ENCODE assay signal across 14 mouse cellular contexts in genomic region chr5:67028786-67029185, GRCm38 (mm10).
DNase-seq lines count a peak whose midpoint lies in the region; ATAC-seq lines count a peak whose summit lies in the region.
"Had no signal": no experiment of that assay in that cellular context is flagged by ENCODE, and none has a peak within 500 bp of the region (broad histone marks: within the 10 kb centered on the region; RNA-seq: fewer than 3 reads in every experiment).

No protein-coding gene starts in this region.

- H3K4me1 ChIP-seq in midbrain, embryonic 10.5 days = peaks cover 18% of the 10 kb centered on the region
- peaks cover 5% of the 10 kb centered on the region; the same call in 1 of the 2 replicates for H3K4me1 ChIP-seq in midbrain, embryonic 16.5 days (ENCODE audit: control insufficient read depth, insufficient read depth, low read length)
- H3K4me1 ChIP-seq in hindbrain, embryonic 14.5 days (replicated peaks; ENCODE audit: control insufficient read depth, insufficient read depth, low read length) = no peaks in the 10 kb centered on the region; the same call in 1 of the 2 replicates
- H3K4me1 ChIP-seq in neural tube, embryonic 12.5 days = no peaks in the 10 kb centered on the region; the same call in 1 of the 2 replicates
- H3K4me1 ChIP-seq: liver, embryonic 15.5 days; stomach, embryonic 15.5 days had no signal

- no peak for ATAC-seq in midbrain, embryonic 16.5 days
- ATAC-seq in hindbrain, embryonic 14.5 days (ENCODE audit: low FRiP score) = peak; percentile 57; the same call in 1 of the 2 replicates
- peak; percentile 41; the same call in 1 of the 2 replicates for ATAC-seq in neural tube, embryonic 12.5 days (ENCODE audit: low FRiP score, low read depth)

- H3K27ac ChIP-seq in midbrain, embryonic 10.5 days (replicated peaks) = no peak overlapping the region
- no peak overlapping the region for H3K27ac ChIP-seq in midbrain, embryonic 16.5 days (ENCODE audit: low read length)
- no peak overlapping the region for H3K27ac ChIP-seq in hindbrain, embryonic 14.5 days
- H3K27ac ChIP-seq in neural tube, embryonic 12.5 days = no peak overlapping the region
- H3K27ac ChIP-seq: liver, embryonic 15.5 days; stomach, embryonic 15.5 days had no signal

- H3K36me3 ChIP-seq in midbrain, embryonic 10.5 days = peaks cover 45% of the 10 kb centered on the region
- peaks cover 8% of the 10 kb centered on the region; the same call in 1 of the 2 replicates for H3K36me3 ChIP-seq in midbrain, embryonic 16.5 days (ENCODE audit: control insufficient read depth, insufficient read depth, low read length)
- peaks cover 59% of the 10 kb centered on the region for H3K36me3 ChIP-seq in hindbrain, embryonic 14.5 days (replicated peaks; ENCODE audit: control insufficient read depth, insufficient read depth)
- H3K36me3 ChIP-seq in neural tube, embryonic 12.5 days = peaks cover 54% of the 10 kb centered on the region
- H3K36me3 ChIP-seq: liver, embryonic 15.5 days; stomach, embryonic 15.5 days had no signal

- no peak overlapping the region for H3K4me2 ChIP-seq in midbrain, embryonic 16.5 days (ENCODE audit: low read length)
- H3K4me2 ChIP-seq in hindbrain, embryonic 14.5 days (replicated peaks) = no peak overlapping the region
- no peak overlapping the region for H3K4me2 ChIP-seq in neural tube, embryonic 12.5 days (replicated peaks)
- H3K4me2 ChIP-seq: liver, embryonic 15.5 days; stomach, embryonic 15.5 days had no signal

- peak; percentile 66 to 74 for DNase-seq in cerebellum, postnatal 10 days
- DNase-seq in cerebellum, postnatal 36 days = no peak
- peak; percentile 20 for DNase-seq in midbrain, embryonic 10.5 days (ENCODE audit: low spot score)
- DNase-seq in hindbrain, embryonic 14.5 days (ENCODE audit: low spot score) = peak; percentile 49
- DNase-seq in frontal cortex, postnatal 36 days (ENCODE audit: low spot score in 2 of 2) = no peak
- DNase-seq in thymus, adult 18-20 months = no peak
- DNase-seq: heart, adult 18-20 months; heart, postnatal 36 days; lung, postnatal 4 days; right cerebral cortex, postnatal 25 days had no signal

- H3K27me3 ChIP-seq in midbrain, embryonic 10.5 days (ENCODE audit: low read depth, poor library complexity, severe bottlenecking) = no peaks in the 10 kb centered on the region
- no peaks in the 10 kb centered on the region for H3K27me3 ChIP-seq in midbrain, embryonic 16.5 days (ENCODE audit: control insufficient read depth, insufficient read depth, low read depth, low read length)
- no peaks in the 10 kb centered on the region for H3K27me3 ChIP-seq in hindbrain, embryonic 14.5 days (ENCODE audit: control insufficient read depth, insufficient read depth, low read length)
- H3K27me3 ChIP-seq in neural tube, embryonic 12.5 days (replicated peaks) = no peaks in the 10 kb centered on the region
- H3K27me3 ChIP-seq: liver, embryonic 15.5 days; stomach, embryonic 15.5 days had no signal

- no peaks in the 10 kb centered on the region for H3K9me3 ChIP-seq in midbrain, embryonic 10.5 days (replicated peaks)
- no peaks in the 10 kb centered on the region for H3K9me3 ChIP-seq in midbrain, embryonic 16.5 days (replicated peaks; ENCODE audit: control insufficient read depth, low read length, poor library complexity, severe bottlenecking)
- H3K9me3 ChIP-seq in hindbrain, embryonic 14.5 days (ENCODE audit: control insufficient read depth, low read length) = no peaks in the 10 kb centered on the region
- no peaks in the 10 kb centered on the region for H3K9me3 ChIP-seq in neural tube, embryonic 12.5 days
- H3K9me3 ChIP-seq: liver, embryonic 15.5 days; stomach, embryonic 15.5 days had no signal

- H3K9ac ChIP-seq in midbrain, embryonic 16.5 days (ENCODE audit: low read depth, low read length) = no peak overlapping the region
- H3K9ac ChIP-seq in hindbrain, embryonic 14.5 days = no peak overlapping the region
- H3K9ac ChIP-seq in neural tube, embryonic 12.5 days = no peak overlapping the region
- H3K9ac ChIP-seq: liver, embryonic 15.5 days; stomach, embryonic 15.5 days had no signal

- WGBS in midbrain, embryonic 10.5 days = 73% methylated on average over 16 of the region's 16 CpGs
- WGBS in midbrain, embryonic 16.5 days = 48% methylated on average over 16 of the region's 16 CpGs
- WGBS in hindbrain, embryonic 14.5 days = 47% methylated on average over 16 of the region's 16 CpGs
- 70% methylated on average over 16 of the region's 16 CpGs for WGBS in neural tube, embryonic 12.5 days

- no peak overlapping the region for H3K4me3 ChIP-seq in midbrain, embryonic 10.5 days
- no peak overlapping the region for H3K4me3 ChIP-seq in midbrain, embryonic 16.5 days (ENCODE audit: low read depth, low read length)
- H3K4me3 ChIP-seq in hindbrain, embryonic 14.5 days (replicated peaks; ENCODE audit: low read length) = no peak overlapping the region
- H3K4me3 ChIP-seq in neural tube, embryonic 12.5 days = no peak overlapping the region
- H3K4me3 ChIP-seq: liver, embryonic 15.5 days; stomach, embryonic 15.5 days had no signal

Comparison
In these comparisons a context has a peak if more than half of its experiments do, and no peak if none do; other contexts are left out.
1. DNase-seq: peak in cerebellum, postnatal 10 days (2 of 2), midbrain, embryonic 10.5 days (single experiment) and hindbrain, embryonic 14.5 days (single experiment); none in cerebellum, postnatal 36 days (0 of 2), frontal cortex, postnatal 36 days (0 of 2) and thymus, adult 18-20 months (0 of 2).